Mouse (Mus musculus): Measurements from ENCODE around the gene Pde4a.

Pde4a gene

GRCm38 (mm10) chr9:21165041-21165951 is at the start of gene Pde4a:
Gene Pde4a, plus strand, starts transcription at chr9:21165714.
- no peak for DNase-seq (ENCODE audit: low read depth, low spot score)

DNA sequence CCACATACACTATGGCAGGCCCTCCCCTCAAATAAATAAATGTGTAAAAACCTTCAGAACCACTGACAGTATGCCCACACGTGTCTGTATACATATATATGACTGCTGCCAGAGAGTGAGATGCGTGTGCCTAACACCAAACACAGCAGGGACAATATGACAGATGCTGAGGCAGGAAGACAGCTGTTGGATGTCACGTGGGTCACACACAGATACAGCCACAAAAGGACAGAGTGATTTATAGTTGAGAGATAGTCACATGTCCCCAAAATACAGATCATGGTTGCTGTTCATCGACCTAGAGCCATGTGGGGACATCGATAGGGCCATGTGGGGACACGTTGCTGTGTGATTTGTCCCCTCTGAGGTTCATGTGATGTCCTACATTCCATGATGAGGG is 48.4 kb upstream of the Pde4a start:
- no peak for DNase-seq (ENCODE audit: low read depth, low spot score)

DNA sequence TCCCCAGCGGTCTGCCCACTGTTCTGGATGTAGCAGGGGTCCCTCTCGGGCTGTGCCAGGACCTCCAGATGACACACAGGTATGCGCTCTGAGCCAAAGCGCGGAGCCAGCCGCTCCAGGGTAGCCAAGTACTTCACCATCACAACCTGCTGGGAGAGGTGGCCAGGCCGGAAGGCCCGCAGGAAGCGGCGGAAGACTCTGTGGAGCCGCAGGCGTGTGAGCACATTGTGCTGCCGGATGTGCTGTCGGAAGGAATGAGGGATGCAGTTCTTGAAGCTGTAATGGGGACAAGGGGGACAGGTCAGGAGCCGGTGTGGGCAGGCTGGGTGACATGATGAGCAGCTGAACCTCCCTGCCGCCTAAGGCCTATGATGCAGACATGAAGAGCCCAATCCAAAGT is 44.0 kb upstream of the Pde4a start:
- no peak for DNase-seq (ENCODE audit: low read depth, low spot score)

DNA sequence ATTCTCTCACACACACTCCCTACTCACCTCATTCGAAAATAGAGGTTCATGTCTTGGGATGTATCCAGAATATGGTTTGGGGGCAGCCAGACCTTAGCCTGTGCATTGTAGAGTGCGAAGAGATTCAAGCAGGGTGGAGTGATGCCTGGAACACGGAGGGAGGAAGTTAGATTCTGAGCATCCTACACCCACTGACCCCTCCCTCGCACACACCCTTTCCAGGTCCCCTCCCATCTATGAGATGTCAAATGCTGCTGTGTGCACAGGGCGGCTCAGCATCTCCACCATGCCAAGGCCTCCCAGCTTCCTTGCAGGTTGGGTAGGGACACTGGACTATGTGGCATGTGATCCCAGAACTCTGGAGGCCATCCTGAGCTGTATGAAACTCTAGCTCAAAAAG is 40.7 kb upstream of the Pde4a start:
- no peak for DNase-seq (ENCODE audit: low read depth, low spot score)

DNA sequence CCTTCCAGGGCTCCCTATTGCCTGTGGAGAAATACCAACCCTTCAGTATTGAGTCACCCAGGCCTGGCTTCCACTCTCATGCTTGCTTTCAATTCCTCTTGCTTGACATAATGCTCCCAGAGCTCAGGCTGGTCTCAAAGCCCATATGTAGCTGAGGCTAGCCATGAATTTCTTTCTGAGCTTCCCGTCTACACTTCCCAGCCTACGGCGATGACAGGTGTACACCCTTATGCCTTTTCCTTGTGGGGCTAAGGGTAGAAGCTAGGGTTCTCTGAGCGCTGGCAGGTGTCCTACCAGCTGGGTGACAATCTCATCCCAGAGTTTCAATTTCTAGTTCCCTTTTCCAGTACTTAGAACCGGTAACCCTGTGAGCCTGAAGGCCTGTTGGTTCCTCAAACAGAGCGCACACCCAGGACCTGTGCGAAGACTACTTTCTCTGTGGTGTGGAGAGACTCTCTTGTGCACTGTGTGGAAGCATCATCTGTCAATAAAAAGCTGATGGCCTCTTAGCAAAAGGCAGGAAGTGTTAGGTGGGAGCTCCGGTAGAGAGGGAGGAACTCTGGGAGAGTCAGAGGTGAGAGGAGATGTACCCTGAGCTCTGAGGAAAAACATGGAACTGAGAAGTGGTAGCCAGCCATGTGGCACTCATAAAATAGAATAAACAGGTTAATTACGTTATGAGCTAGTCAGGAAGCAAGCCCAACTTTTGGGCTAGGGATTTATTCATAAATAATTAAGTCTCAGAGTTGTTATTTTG is 39.8 kb upstream of the Pde4a start:
- DNase-seq (ENCODE audit: low read depth, low spot score), result no peak

DNA sequence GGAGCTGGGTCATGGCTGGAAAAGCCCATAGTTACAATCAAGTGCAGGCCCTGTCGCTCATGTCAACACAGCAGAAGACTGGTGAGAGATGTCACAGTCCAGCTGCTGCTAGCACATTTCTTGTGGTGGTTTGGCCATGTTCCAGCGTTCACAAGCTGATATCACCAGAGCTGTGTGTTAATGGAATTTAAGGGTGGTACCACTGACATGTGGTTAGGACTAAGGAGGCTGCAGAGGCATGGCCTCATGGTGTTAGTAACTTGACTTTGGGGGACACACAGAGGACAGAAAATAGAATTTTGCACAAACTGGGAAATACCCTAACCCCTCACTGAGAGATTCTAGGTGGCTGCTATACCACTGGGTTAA is 39.3 kb upstream of the Pde4a start:
- DNase-seq (ENCODE audit: low read depth, low spot score), result no peak

DNA sequence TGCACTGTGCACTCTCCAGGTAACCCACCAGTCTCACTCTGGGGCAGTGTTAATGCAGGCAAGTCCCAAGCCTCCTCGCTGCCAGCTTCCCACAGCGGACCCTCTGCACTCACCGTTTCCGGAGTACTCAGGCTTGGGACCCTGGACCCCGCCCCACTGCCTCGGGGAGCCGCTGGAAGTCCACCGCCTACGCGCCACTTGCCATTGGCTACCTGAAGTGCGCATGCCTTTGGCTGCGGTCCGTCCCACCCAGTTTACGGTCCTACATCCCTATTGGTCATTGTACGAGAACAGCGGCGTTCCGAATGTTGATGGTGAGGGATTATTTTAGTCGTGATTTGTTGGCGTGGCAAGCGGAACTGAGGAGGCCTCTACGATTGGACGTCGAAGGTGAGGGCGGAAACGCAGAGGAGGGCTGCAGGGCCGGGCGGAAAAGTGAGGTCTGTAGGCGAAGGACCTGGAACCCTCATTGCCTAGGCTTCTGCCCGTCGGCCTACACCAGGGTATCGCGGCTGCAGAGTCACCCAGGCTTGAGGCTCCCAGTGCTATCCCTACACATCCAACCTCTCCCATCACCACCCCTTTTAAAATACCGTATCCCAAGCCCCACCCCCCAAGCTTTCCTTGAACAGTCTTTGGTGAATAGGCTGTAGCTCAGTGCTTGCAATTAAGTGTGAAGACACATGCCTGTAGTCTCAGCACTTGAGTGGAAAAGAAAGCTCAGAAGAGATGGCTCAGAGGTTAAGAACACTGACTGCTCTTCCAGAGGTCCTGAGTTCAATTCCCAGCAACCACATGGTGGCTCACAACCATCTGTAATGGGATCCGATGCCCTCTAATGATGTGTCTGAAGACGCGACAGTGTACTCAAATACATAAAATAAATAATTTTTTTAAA is 34.2 kb upstream of the Pde4a start, which contains the start of gene Tyk2:
TSS of gene Tyk2 (minus strand) at position 185 of the 898 bp plus-strand sequence.
- peak; percentile 60 for DNase-seq (ENCODE audit: low read depth, low spot score)

DNA sequence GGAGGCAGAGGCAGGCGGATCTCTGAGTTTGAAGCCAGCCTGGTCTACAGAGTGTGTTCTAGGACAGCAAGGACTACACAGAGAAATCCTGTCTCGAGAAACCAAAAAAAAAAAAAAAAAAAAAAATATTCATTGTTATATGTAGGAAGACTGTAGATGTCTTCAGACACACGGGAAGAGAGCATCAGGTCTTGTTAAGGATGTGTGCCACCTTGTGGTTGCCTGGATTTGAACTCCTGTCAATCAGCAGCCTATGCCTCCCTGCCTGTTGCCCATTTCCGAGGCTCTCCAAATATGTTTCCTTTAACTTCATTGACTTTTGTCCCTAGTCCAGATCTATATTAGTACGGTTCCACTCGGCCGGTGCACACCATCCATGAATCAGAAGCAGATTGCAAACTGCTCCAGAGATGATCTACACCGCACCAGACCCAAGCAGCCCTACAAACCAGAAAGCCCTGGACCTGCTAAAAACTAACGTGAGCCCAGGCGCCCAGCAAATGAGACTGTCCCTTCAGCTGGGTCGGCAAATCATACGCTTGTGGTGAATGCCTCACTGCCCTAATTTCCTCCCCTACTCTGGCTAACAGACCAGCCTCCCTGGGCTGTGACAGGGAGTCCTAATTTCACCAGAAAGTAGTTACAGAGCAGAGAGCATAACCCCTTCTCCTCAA is 33.3 kb upstream of the Pde4a start:
- no peak for DNase-seq (ENCODE audit: low read depth, low spot score)

DNA sequence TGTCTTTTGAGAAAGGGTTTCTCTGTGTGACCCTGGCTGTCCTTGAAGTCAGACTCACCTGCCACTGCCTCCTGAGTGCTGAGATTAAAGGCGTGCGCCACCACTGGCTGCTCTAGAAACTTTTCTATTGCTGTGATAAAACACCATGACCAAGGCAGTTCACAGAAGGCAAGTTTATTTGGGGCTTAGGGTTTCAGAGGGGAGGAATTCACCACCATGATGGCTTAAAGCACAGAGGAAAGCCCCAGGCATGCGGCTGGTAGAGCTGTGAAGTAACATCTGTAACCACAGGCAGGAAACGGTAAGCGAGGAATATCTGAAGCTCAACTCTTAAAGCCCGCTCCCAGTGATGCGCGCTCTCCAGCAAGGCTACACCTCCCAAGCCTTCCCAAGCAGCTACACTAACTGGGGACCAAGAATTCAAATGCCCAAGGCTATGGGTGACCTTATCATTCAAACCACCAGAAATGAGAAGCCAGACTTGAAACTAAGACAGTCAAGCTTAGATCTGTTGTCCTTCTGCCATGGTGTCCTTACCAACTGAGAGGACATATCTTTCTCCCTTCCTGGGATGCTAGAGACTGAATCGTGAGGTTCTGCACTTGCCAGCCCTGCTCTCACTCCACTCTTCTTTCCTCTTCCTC is 32.3 kb upstream of the Pde4a start:
- DNase-seq (ENCODE audit: low read depth, low spot score), result no peak

DNA sequence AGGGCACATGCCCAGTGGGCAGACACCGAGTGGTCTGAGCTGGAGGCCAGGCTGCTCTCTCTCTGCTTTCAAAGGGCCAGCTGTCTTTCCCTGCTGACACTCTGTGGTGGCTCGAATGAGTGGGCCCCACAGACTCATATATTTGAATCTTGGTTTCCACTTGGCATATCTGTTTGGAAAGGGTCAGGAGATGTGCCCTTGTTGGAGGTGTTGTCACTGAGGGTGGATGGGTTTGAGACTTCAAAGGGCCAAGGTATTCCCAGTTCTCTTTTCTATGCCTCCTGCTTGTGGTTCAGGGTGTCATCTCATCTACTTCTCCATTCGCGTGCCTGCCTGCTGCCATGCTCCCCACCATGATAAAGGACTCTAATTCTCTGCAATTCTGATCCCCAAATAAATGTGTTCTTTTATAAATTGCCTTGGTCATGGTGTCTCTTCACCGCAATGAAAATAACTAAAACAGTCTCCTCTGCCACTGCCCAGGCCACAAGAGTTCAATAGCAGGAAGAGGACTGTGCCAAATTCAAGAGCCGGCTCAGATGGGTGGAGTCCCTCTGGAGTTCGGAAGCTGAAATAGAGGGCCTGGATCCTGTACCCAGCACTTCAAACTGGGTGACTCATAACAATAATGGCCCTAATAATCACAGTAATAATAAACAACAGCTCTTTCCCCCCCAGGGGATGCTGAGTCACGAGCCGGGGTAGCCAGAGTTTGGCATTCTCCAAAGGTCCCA is 30.8 kb upstream of the Pde4a start:
- no peak for DNase-seq (ENCODE audit: low read depth, low spot score)

GRCm38 (mm10) chr9:21135329-21135890 is 30.1 kb upstream of the Pde4a start:
- no peak for DNase-seq (ENCODE audit: low read depth, low spot score)

GRCm38 (mm10) chr9:21135941-21136381 is 29.6 kb upstream of the Pde4a start:
- no peak for DNase-seq (ENCODE audit: low read depth, low spot score)

DNA sequence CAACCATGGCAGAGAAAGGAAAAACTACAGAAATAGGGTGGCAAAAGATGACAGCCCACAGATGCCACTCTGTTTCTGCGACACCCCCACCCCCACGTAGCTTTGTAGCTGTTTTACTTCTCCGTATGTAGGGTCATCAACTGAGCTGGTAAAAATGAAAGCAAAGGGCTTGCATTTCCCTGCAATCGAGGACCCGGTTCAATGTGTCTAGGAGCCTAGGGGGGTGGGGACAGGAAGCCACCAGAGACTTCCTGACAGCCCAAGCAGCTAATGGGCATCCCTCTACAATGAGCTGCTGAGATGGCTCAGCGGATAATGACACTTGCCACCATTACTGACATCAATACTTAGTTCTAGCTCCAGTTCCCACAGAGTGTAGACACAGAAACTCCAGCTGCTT is 29.1 kb upstream of the Pde4a start:
- no peak for DNase-seq (ENCODE audit: low read depth, low spot score)

GRCm38 (mm10) chr9:21137229-21137628 is 28.3 kb upstream of the Pde4a start:
- DNase-seq (ENCODE audit: low read depth, low spot score), result peak; percentile 68

DNA sequence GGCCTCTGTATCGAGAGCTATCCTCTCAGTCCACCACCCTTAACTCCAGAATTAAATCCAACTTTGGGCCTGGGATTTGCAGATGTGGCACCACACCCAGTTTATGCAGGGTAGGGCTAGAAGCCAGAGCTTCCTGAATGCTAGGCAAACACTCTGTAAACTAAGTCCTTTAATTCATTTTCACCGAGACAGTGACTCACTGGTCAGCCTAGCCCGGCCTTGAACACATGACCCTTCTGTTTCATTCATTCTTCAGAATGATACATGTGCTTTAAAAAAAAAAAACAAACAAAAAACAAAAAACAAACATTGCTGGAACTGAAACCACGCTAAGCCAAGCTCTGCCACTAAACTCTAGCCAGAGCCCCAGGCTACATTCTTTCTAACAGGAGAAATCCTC is 27.1 kb upstream of the Pde4a start:
- DNase-seq (ENCODE audit: low read depth, low spot score), result no peak

DNA sequence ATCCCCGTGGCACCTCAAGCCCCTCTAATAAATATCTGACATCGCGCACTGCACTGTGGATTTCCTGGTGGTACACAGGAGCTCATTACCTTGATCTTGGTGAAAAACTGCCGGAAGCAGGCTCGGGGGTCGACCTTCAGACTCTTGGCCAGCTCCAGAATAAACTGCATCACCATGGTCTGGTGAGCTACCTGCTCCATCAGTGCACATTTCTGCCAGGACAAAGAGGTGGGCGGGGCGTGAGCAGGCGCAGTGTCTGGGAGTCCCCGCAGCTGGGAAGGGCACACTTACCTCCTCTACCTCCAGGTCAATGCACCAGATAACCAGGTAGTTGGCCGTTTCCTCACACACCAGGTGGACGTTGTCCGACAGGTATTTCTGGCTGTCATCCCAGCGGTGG is 23.6 kb upstream of the Pde4a start:
- no peak for DNase-seq (ENCODE audit: low read depth, low spot score)

GRCm38 (mm10) chr9:21144361-21144760 is 21.2 kb upstream of the Pde4a start:
- DNase-seq (ENCODE audit: low read depth, low spot score), result no peak

- DNase-seq (ENCODE audit: low read depth, low spot score), result no peak
Measured at GRCm38 (mm10) chr9:21145431-21145830, 20.1 kb upstream of the Pde4a start.

DNA sequence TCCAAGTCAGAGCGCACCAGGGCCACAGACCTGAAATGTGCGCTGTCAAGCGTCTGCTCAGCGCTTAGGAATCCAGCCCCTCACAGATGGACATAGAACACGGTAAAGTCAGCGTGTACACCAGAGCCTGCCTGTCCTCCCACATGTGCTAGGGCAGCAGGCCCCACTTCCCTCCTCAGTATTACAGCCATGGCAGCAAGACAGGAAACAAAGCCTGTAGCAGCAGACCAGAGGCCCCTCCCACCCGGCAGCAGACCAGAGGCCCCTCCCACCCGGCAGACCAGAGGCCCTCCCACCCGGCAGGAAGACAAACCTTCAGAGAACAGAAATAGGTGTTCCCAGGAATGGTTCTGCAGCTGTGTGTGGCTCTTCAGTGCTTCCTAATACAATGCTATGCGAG is 18.8 kb upstream of the Pde4a start:
- DNase-seq (ENCODE audit: low read depth, low spot score), result no peak

DNA sequence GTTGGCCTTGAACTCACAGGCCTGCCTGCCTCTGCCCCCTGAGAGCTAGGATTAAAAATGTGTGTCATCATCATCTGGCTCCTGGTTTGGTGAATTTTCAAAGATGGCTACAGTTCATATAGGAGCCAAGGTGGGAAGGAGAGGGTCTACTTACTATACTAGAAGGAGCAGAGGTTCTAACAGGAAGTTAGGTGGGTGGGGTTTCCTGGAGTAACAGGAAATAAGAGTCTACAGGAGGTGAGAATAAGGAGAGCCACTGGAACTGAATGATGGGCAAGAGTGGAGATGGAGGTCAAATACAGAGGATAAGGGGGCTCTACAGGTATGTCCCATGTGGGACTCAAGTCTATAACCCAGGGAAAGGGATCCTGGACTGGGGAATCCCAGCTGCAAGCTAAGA is 17.1 kb upstream of the Pde4a start:
- DNase-seq (ENCODE audit: low read depth, low spot score), result no peak
